Mouse (Mus musculus) liver, postnatal 0 days (tissue): Measurements from ENCODE around the gene Mdm2. TPM values are rescaled to one million over a fixed set of nuclear protein-coding genes. Genes with fewer than 3 reads are reported as not detected.

Experiments used
- ATAC-seq: fragments of 200-750 bp; cut with Nextera tagmentation; 2 replicates; pipeline ENCODE4 v1.8.0; 2017; ENCODE audit warnings: mild to moderate bottlenecking, moderate library complexity
- DNase-seq: peaks from one replicate; pipeline ENCODE4 v3.0.0-alpha.2; 2016
- H3K27ac ChIP-seq: fragments of 300-500 bp; sonication (generic); 2 replicates; pipeline ENCODE4 v1.5.1; 2014; ENCODE audit warnings: antibody characterized with exemption, moderate library complexity, mild to moderate bottlenecking, low read depth
- H3K27me3 ChIP-seq: fragments of 300-500 bp; sonication (generic); 2 replicates; pipeline ENCODE4 v1.6.1; 2014; ENCODE audit warnings: low read length, control low read depth, mixed read lengths; ENCODE audit not compliant: insufficient read depth
- H3K36me3 ChIP-seq: fragments of 300-500 bp; sonication (generic); replicated peaks from 2 replicates; pipeline ENCODE4 v1.6.1; 2014; ENCODE audit warnings: mild to moderate bottlenecking, control low read depth, low read length, moderate library complexity, mixed read lengths; ENCODE audit not compliant: insufficient read depth
- H3K4me1 ChIP-seq: fragments of 300-500 bp; sonication (generic); 2 replicates; pipeline ENCODE4 v1.6.1; 2014; ENCODE audit warnings: antibody characterized with exemption, mild to moderate bottlenecking, control low read depth; ENCODE audit not compliant: insufficient read depth
- H3K4me2 ChIP-seq: fragments of 300-500 bp; sonication (generic); 2 replicates; pipeline ENCODE4 v1.6.1; 2014; ENCODE audit warnings: low read depth, mild to moderate bottlenecking, low read length, moderate library complexity, mixed read lengths
- H3K4me3 ChIP-seq: fragments of 300-500 bp; sonication (generic); 2 replicates; pipeline ENCODE4 v1.5.1; 2014; ENCODE audit warnings: low read depth, low read length
- H3K9ac ChIP-seq: fragments of 300-500 bp; sonication (generic); replicated peaks from 2 replicates; pipeline ENCODE4 v1.6.1; 2014; ENCODE audit warnings: mild to moderate bottlenecking, moderate library complexity
- H3K9me3 ChIP-seq: fragments of 300-500 bp; sonication (generic); 2 replicates; pipeline ENCODE4 v1.6.1; 2016; ENCODE audit warnings: mild to moderate bottlenecking, control low read depth, low read length, mixed read lengths
- CTCF ChIP-seq: sonication (generic); IDR thresholded peaks from 2 replicates; pipeline ENCODE4 v1.5.1; 2016; ENCODE audit warnings: antibody characterized with exemption, low read depth
- EP300 ChIP-seq: IDR thresholded peaks from 2 replicates; pipeline ENCODE4 v1.6.1; 2016; ENCODE audit warnings: antibody characterized with exemption, low read depth, mild to moderate bottlenecking
- WGBS: fragments of 180-500 bp; shearing (Covaris S2); extraction: QIAGEN DNeasy Blood & Tissue Kit; methylation state at CpG from one replicate; pipeline ENCODE4 v1.1.7; 2014; ENCODE audit not compliant: insufficient replicate concordance; 5-methylcytosine and 5-hydroxymethylcytosine counted together
- polyA plus RNA-seq: library from polyadenylated mRNA; unstranded; fragments of >200 nt; fragmentation: Nextera tagmentation; extraction: Ambion mirVana; gene quantifications from 2 replicates; pipeline ENCODE4 v1.2.1, GENCODE M21; 2015

Gene Mdm2
- polyA plus RNA-seq, 1 experiment from 2014 or later: 11.3 TPM

GRCm38 (mm10) chr10:117643302-117643701 lies 67.3 kb downstream of the Mdm2 start:
- Histone ChIP-seq H3K4me1 (0 out of 2 replicates have a peak, but pooled peaks cover 3% of the 10 kb centered on the region), H3K9ac (no peak overlapping the region), H3K9me3 (no peaks in the 10 kb centered on the region), H3K4me2 (no peak overlapping the region), H3K27me3 (no peaks in the 10 kb centered on the region), H3K4me3 (no peak overlapping the region), H3K27ac (no peak overlapping the region), H3K36me3 (no peaks in the 10 kb centered on the region; the same call in 1 of the 2 replicates)
- TF ChIP-seq CTCF: no peak
- TF ChIP-seq EP300: no peak
- ATAC-seq: no peak
- 69% methylated on average over 6 of the region's 6 CpGs for WGBS
- no peak for DNase-seq

- Histone ChIP-seq H3K4me3 (no peak overlapping the region), H3K27ac (no peak overlapping the region), H3K9ac (no peak overlapping the region), H3K36me3 (peaks cover 4% of the 10 kb centered on the region; the same call in 1 of the 2 replicates), H3K9me3 (no peaks in the 10 kb centered on the region), H3K4me2 (no peak overlapping the region), H3K27me3 (no peaks in the 10 kb centered on the region), H3K4me1 (0 out of 2 replicates have a peak, but pooled peaks cover 3% of the 10 kb centered on the region)
- TF ChIP-seq CTCF (no peak), EP300 (no peak)
- WGBS: 82% methylated on average over 15 of the region's 15 CpGs
- ATAC-seq (no peak), DNase-seq (no peak)
Measured at GRCm38 (mm10) chr10:117642491-117643262, 67.9 kb downstream of the Mdm2 start.

GRCm38 (mm10) chr10:117642201-117642450 lies 68.4 kb downstream of the Mdm2 start:
- Histone ChIP-seq H3K4me1 (0 out of 2 replicates have a peak, but pooled peaks cover 3% of the 10 kb centered on the region), H3K4me2 (no peak overlapping the region), H3K27me3 (no peaks in the 10 kb centered on the region), H3K4me3 (no peak overlapping the region), H3K9ac (no peak overlapping the region), H3K27ac (no peak overlapping the region), H3K9me3 (no peaks in the 10 kb centered on the region), H3K36me3 (peaks cover 4% of the 10 kb centered on the region; the same call in 1 of the 2 replicates)
- ATAC-seq: no peak
- TF ChIP-seq CTCF (no peak), EP300 (no peak)
- no peak for DNase-seq
- 78% methylated on average over 9 of the region's 9 CpGs for WGBS

GRCm38 (mm10) chr10:117641400-117642200 lies 69.0 kb downstream of the Mdm2 start:
- Histone ChIP-seq H3K36me3 (peaks cover 4% of the 10 kb centered on the region; the same call in 1 of the 2 replicates), H3K9me3 (no peaks in the 10 kb centered on the region), H3K9ac (no peak overlapping the region), H3K4me2 (no peak overlapping the region), H3K4me3 (no peak overlapping the region), H3K27me3 (no peaks in the 10 kb centered on the region), H3K4me1 (0 out of 2 replicates have a peak, but pooled peaks cover 3% of the 10 kb centered on the region), H3K27ac (no peak overlapping the region)
- 71% methylated on average over 20 of the region's 20 CpGs for WGBS
- DNase-seq: no peak
- ATAC-seq: no peak
- TF ChIP-seq CTCF (no peak), EP300 (no peak)

- Histone ChIP-seq H3K9ac (no peak overlapping the region), H3K4me2 (no peak overlapping the region), H3K4me1 (0 out of 2 replicates have a peak, but pooled peaks cover 3% of the 10 kb centered on the region), H3K27ac (no peak overlapping the region), H3K27me3 (no peaks in the 10 kb centered on the region), H3K9me3 (no peaks in the 10 kb centered on the region), H3K36me3 (peaks cover 4% of the 10 kb centered on the region; the same call in 1 of the 2 replicates), H3K4me3 (no peak overlapping the region)
- DNase-seq: no peak
- 68% methylated on average over 7 of the region's 7 CpGs for WGBS
- ATAC-seq: no peak
- TF ChIP-seq CTCF (no peak), EP300 (no peak)
Measured at GRCm38 (mm10) chr10:117640595-117641078, 69.9 kb downstream of the Mdm2 start.
